Comparison of ENCODE assay signal across 8 mouse cellular contexts in genomic region chr7:101061381-101061780, GRCm38 (mm10). TPM values are rescaled to one million over a fixed set of nuclear protein-coding genes. Genes with fewer than 3 reads are reported as not detected.
DNase-seq lines count a peak whose midpoint lies in the region; ATAC-seq and TF ChIP-seq lines count a peak whose summit lies in the region.

No protein-coding gene starts in this region.

- peak overlapping the region; percentile 73 for H3K27ac ChIP-seq in gastrocnemius, adult 2 months
- no peak overlapping the region for H3K27ac ChIP-seq in hindbrain, postnatal 0 days

- H3K4me3 ChIP-seq in gastrocnemius, adult 2 months: peak overlapping the region; percentile 52
- 0 out of 2 replicates have a peak overlapping the region, but pooled peaks have one; percentile 2 for H3K4me3 ChIP-seq in hindbrain, postnatal 0 days (ENCODE audit: low read length)

- H3K4me2 ChIP-seq in hindbrain, postnatal 0 days (ENCODE audit: low read depth, low read length): peak overlapping the region; percentile 34

- in situ Hi-C loops in Patski (cut with MboI; ENCODE audit: low pct_unique_long_range_greater_than_20kb): loop anchor here (25.0 kb wide), 1 partner anchor 451 kb away; no protein-coding TSS in a partner anchor

- WGBS in hindbrain, postnatal 0 days: 6% methylated on average over 17 of the region's 17 CpGs

- no peak overlapping the region for H3K9ac ChIP-seq in hindbrain, postnatal 0 days (replicated peaks; ENCODE audit: low read length)

- TF ChIP-seq CTCF in Patski (IDR thresholded peaks at IDR 0.05): peak; percentile 94
- peak; percentile 92 for TF ChIP-seq CTCF in gastrocnemius, adult 2 months (IDR thresholded peaks at IDR 0.05)
- peak; percentile 83 for TF ChIP-seq CTCF in hindbrain, postnatal 0 days (IDR thresholded peaks at IDR 0.05; ENCODE audit: low read depth)

- no peaks in the 10 kb centered on the region; the same call in 1 of the 2 replicates for H3K4me1 ChIP-seq in hindbrain, postnatal 0 days (ENCODE audit: insufficient read depth, low read length)

- peak; percentile 53 for ATAC-seq in Patski
- ATAC-seq in hindbrain, postnatal 0 days: peak; percentile 67

- no peaks in the 10 kb centered on the region for H3K9me3 ChIP-seq in hindbrain, postnatal 0 days (ENCODE audit: low read length)

- DNase-seq in Patski (ENCODE audit: low read depth, low spot score): peak; percentile 39
- DNase-seq in cerebellum, postnatal 25 days: peak; percentile 91 to 93
- peak; percentile 87 for DNase-seq in gastrocnemius, adult 2 months
- peak; percentile 93 for DNase-seq in hindbrain, postnatal 0 days (ENCODE audit: low spot score)
- DNase-seq in left cerebral cortex, adult 18-20 months (ENCODE audit: low spot score in 2 of 2): peak; percentile 91 to 94
- DNase-seq in lung, postnatal 4 days: peak; percentile 85 to 89
- DNase-seq in right cerebral cortex, adult 18-20 months: peak; percentile 85
- DNase-seq in urinary bladder, adult 18-20 months (ENCODE audit: low spot score in 2 of 2): peak; percentile 76 to 84

- CTCF ChIA-PET in Patski (lab: Charles Lee): interaction anchor here (0.6 to 2.0 kb wide), 27 partner anchors 10 to 352 kb away, joined by 3 to 17 read pairs (median 4); no protein-coding TSS in a partner anchor

- no peaks in the 10 kb centered on the region for H3K27me3 ChIP-seq in Patski
- H3K27me3 ChIP-seq in hindbrain, postnatal 0 days (ENCODE audit: insufficient read depth, low read length): no peaks in the 10 kb centered on the region

- H3K36me3 ChIP-seq in hindbrain, postnatal 0 days (ENCODE audit: insufficient read depth, low read length): no peaks in the 10 kb centered on the region

- intact Hi-C loops in gastrocnemius, adult 2 months (cut with DNase I): loop anchor here (1.0 to 5.0 kb wide), 3 partner anchors 170 to 311 kb away; no protein-coding TSS in a partner anchor

- POLR2A ChIA-PET in Patski (lab: Charles Lee): interaction anchor here (1.3 to 1.5 kb wide), 2 partner anchors 227 to 241 kb away, joined by 3 to 6 read pairs; partner anchors contain the start of gene Atg16l2

RNA-seq across cellular contexts. Expression of gene Fchsd2, which starts 31.3 kb away (rescaled TPM):
- 14.0 TPM for polyA plus RNA-seq in Patski (2021)
- 1 to 10 TPM; 3.7 to 7.1 TPM for total RNA-seq in gastrocnemius, adult 2 months (2021)
- total RNA-seq in hindbrain, postnatal 0 days (2014; rRNA removed): 42.9 and 43.1 TPM in 2 replicates
- polyA plus RNA-seq in hindbrain, postnatal 0 days (2015; fragmentation: Nextera tagmentation; extraction: Ambion mirVana): 32.1 and 34.2 TPM in 2 replicates
- total RNA-seq in left cerebral cortex, adult 18-20 months (2021): 10 to 100 TPM; 38.2 to 40.2 TPM

RNA-seq across cellular contexts. Expression of gene P2ry2, which starts 48.7 kb away (rescaled TPM):
- polyA plus RNA-seq in Patski (2021): 6.6 TPM
- 10 to 100 TPM; 29.5 to 41.7 TPM for total RNA-seq in gastrocnemius, adult 2 months (2021)
- 0.07 and 0.52 TPM in 2 replicates for total RNA-seq in hindbrain, postnatal 0 days (2014; rRNA removed)
- polyA plus RNA-seq in hindbrain, postnatal 0 days (2015; fragmentation: Nextera tagmentation; extraction: Ambion mirVana): 0.51 and 0.95 TPM in 2 replicates
- total RNA-seq in left cerebral cortex, adult 18-20 months (2021): 1 to 10 TPM; 1.5 to 1.6 TPM

Comparison
In these comparisons a context has a peak if more than half of its experiments do, and no peak if none do; other contexts are left out.
1. DNase-seq: peak in every context shown above with its lines; median percentile 93 in hindbrain, postnatal 0 days; 92 in left cerebral cortex, adult 18-20 months; 92 in cerebellum, postnatal 25 days; 87 in gastrocnemius, adult 2 months; 87 in lung, postnatal 4 days; 85 in right cerebral cortex, adult 18-20 months; 80 in urinary bladder, adult 18-20 months; 39 in Patski.
2. RNA of gene P2ry2, which starts 48.7 kb away (total RNA-seq): 29.5 to 41.7 TPM in gastrocnemius, adult 2 months; 1.5 to 1.6 TPM in left cerebral cortex, adult 18-20 months and 0.07 to 0.52 TPM in hindbrain, postnatal 0 days; every median in the first group is over 10 times any median in the second.
3. Peak in every context shown above with its lines, with median percentiles within 50 percentile points of each other: CTCF ChIP-seq.